Mouse (Mus musculus): ENCODE measurements around the gene Gm14418.
"Not testable (repeated sequence)": the region's sequence is repeated elsewhere in the genome, so short reads cannot be mapped to it uniquely, and the experiment has no call there.

Gene Gm14418

DNA sequence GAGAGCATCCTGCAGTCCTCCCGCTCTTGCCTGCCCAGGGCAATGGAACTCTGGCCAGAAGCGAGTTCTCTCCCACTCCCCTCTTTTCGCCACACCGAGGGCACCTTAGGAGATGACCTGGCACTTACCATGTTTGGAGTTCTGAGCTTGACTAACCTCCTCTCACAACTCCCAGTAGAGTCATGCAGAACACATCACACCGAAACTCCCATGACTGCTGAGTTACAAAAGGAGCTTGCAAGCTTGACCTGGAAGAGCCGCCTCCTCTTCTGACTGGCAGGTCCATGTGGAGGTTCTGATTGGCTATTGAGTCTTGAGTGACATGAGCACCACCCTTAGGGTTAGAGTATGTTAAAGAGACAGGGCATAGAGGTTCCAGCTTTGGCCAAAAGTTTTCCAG lies at the start of gene Gm14418:
Gene Gm14418, minus strand, starts transcription at position 225 of the 400 bp plus-strand sequence.
- DNase-seq (ENCODE audit: low spot score in 2 of 2): not testable (repeated sequence)
